Mouse (Mus musculus) embryo, embryonic 10 days (tissue): Measurements from ENCODE around the gene Elp4.

Source experiments
- DNase-seq: peaks from one replicate; pipeline ENCODE4 v3.0.0-alpha.2; 2015; ENCODE audit warnings: low spot score

Gene Elp4

DNA sequence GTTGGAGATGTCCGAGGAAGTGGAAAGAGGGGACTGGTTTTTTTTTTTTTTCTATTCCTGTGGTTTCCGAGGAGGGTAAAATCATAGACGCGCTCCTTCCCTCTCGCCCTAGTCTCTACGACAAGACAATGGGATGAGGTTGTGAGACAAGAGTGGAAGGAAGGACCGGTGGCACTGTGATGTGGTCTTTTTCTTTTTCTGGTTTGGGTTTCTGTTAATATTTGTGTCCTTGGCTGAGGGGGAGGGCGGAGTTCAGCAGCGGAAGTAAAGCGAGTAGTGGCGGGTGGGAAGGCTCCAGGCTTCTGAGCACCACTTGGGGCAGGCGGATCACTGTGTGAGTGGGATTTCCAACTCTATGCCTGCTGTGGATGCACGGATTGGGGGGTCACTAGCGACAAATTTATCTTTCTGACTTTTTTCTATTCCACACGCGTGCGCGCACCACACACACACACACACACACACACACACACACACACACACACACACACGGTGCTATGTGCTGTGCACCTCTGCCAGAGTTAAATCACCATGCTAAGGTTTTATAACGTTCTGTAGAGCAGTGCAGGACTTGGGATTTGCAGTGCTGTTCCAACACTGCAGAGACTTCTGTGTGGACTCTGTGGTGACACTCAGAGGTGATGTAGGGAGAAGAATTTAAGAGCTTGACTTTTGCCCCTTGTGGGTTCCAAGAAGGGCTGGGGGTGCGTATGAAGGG, 221.6 kb downstream of the Elp4 start:
- DNase-seq: no peak

DNA sequence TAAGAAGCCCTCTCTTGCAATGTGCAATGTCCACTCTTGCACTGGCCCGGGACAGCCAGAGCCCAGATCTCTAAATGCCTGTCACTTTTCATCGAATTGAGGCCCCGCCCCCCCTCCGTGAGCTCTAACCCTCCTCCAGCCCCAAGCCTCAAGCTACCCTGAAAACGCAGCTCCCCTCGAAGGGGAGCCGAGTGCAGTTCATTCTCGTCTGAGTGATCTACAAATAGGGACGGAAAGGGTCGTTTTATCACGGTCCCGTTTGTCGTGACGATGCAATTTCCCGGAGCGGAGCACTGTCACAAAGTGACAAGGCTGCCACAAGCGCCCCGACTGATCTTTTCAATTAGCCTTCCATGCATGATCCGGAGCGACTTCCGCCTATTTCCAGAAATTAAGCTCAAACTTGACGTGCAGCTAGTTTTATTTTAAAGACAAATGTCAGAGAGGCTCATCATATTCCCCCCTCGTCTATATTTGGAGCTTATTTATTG, 222.3 kb downstream of the Elp4 start:
- no peak for DNase-seq

DNA sequence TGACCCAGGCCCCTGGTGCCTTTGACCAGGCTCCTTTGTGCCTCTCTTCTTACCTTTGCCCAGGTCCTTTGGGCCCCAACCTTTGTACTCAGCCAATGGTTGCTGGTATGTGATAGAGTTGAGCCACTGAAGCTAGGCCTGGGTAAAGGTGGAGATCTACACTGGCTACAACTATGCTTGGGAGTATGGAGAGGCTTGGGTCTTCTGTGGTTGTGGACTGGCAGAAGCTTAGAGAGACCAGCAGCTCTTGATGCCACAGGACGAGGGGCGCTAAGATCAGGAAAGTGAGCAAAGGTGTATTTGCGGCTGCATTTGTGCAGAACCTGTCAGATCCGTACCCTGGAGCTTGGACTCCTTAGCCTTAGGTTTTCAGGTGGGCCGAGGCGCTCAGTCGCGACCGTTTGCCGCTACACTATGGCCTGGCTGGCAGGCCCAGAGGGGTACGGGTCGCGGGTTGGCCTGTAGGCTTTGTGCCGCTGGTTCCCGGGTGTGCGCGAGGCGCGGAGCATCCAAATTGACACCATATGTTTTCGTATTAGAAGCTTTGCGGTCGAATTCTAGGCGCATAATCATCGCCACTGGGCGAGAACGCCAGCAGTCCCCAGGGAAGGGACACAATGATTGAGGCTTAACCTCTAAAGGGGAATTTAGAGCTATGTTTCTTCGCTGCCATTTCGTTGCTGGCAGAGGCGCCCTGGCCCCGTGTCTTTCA, 223.2 kb downstream of the Elp4 start:
- DNase-seq: no peak

DNA sequence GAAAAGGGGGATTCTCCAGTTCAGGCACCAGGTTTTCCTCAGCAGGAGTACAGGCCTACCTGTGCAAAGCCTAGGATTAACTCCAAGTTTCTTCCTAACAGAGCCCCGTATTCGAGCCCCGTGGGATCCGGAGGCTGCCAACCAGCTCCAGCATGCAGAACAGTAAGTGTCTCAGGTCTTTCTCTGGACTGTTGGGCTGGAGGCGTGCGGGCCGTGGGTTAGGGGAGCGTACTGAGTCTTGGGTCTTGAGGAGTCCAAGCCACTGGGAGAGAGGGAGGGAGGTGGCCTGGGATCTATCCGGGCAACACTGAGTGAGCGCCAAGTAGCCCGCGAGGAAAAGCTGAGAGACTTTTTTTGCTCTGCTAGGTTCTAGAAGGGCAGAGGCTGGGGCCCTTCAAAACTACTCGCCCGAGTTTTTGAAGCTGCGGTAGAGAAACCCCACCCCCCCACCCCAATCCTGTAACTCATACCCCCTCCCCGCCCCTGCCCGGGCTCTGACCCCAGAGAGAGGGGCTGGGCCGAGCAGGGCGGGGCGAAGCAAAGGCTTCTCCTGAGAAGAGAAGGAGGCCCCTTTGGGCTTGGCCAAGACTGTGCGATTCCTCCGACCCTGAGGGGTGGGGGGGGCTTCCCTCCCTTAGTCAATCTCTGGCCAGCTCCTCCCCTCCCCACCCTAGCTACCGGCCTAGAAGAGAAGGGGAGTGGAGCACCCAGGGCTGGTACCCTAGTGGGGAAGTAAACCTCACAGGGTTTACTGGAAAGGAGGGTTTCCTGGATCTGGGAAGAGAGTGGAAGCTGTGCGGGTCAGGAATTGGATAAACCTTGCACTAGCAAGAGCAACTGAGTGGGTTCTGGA, 224.0 kb downstream of the Elp4 start:
- DNase-seq: peak; percentile 57

DNA sequence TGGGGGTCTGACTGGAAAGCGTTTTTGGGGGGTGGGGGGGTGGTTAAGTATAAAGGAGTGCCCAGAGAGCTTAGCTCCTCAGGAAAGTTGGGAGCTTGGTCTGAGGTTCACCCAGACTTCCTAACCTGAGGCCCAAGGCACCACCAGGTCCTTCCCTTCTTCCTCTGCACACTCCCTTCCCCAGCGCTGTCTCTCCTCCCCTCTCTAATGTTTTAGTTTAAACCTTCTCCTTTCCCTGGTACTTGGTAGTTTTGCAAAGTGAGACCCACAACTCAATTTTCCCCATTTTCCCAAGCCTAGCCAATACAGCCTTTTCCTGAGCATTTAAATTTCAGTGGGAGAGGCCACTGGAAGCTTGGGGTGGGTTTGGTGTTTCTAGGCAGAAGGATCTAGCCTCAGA, 225.0 kb downstream of the Elp4 start:
- DNase-seq: no peak

DNA sequence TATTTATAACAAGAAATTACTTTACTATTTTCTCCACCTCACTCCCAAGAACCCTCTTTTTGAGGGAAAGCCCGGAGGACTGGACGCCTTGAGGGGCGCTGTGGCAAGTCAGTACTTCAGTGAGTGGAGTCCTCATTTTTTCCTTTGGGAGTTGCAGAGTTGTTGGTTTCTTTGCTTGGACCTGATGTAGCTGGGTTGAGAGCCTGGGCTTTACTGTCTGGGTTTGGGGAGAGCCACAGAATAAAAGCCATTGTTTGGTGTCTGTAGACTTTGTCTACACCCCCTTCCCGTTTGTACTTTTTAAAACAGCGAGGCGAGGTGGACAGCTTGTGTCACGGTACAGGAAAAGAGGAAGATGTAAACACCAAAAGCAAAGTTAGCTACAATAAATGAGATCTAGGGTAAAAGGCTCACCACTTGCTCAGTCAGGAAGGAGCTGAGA, 225.5 kb downstream of the Elp4 start:
- DNase-seq: no peak

DNA sequence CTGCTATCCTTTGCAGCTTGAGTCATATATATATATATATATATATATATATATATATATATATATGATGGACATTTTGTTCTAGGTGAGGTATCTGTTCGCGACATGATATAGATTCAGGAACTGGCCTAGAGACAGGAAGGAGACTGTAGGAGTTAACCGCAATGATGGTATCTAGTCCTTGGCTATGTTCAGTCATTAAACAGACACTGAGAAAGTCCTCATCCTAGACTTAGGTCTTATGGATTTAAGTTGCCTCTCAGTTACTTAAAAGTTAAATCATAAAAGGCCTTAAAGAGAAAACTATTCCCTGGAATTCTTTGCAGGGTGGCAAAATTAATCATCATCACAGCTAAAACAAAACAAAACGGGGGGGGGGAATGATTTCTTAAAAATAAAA, 226.1 kb downstream of the Elp4 start:
- DNase-seq: no peak

DNA sequence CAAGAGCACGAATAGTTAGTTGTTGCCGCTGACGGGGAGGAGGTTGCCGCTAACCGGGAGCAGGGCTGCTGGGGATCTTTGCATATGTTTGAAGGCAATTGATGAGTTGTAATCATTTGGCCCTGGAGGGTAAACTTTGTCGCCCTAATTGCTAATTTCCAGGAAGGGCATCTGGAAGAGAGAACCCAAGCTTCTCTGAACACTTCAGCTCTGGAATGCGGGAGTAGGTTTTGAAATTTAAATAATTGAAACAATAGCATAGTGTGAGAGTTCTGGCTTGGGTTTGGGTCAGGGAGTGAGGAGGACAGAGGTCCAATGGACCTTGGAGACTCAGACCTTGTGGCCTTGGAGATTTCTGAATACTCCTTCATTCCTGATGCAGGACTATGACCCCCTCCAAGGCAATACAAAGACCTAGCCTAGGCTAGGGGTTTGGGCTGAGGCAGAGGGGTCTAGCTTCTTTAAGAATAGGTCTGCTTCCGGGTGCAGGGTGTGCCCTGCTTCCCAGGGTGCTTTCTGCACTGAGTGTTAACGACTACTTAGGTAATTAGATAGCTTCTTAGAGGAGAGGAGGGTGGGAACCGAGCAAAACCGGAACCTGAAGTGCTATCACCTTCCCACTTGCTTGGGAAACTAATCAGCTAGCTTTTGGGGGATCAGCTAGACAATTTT, 226.8 kb downstream of the Elp4 start:
- DNase-seq: no peak

DNA sequence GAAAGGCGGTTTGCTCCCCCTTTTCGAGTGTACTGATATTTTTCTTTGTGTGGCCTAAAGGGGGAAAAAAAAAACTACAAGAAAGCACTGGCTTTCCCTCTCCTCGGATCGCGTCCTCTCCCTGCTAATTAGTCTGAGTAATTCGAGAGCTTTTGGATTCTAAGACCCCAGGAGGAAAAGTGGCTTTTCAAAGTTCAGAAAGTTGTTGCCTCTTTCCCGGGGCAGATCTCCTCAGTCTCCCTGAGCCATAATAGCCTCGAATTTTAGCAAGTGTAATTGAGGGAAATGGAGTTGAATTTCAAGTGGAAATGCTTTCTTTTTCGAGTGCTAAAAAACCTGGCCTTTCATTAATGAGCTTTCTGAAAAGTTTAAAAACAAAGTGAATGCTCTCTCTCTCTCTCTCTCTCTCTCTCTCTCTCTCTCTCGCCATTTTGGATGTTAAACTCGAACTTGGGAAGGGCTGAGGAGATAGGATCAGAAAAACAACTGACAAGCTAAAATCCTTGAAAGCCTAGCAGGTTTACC, 227.4 kb downstream of the Elp4 start:
- DNase-seq: no peak

DNA sequence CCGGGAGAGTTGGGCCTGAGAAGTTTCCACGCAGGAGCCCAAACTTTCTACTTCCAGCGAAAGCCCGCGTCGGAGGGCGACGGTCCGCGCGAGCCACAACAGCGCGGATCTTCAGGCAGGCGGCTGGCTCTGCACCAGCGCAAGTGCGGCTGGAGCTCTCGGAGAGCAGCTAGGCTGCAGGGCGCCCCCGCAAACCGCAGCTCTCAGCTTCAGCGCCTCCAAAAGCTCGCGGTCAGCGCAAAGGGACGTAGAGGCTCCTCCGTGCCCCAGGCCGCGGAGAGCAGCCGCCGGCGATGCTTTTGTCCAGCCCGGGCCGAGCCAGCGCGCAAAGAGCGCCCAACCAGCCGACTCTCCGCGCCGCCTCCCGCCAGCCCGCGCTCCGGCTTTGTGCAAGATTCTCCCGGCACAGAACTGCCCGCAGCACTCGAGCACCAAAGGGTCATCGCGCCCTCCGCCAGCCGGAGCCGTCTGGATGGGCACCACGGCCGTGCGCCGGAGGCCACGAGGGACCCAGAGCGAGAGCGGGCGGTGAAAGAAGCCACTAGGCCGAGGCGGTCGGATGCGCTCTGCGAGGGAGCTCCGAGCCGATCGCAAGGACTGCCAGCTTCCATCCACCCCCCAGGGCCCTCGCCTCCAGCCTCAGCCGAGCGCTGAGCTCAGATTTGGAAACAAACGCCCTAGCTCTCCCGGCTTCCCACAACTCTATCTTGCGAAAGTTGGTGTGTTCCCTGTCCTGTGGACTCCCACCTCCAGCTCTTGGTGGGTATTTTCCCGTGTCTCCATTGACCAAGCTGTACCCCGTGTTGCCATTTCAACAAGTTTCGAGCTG, 228.1 kb downstream of the Elp4 start:
- DNase-seq: peak; percentile 65

DNA sequence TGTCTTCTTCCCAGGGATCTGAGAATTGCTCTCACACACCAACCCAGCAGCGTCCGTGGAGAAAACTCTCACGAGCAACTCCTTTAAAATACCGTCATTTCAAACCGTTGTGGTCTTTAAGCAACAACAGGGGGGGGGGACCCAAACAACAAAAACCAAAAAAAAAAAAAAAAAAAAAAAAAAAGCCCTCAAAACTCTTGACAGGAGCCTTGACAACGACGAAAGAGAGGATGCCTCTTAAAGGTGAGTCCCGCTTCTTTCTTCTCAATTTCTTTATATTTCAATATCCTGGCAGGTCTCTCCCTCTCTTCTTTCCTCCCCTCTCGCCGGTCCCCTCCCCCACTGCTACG, 228.7 kb downstream of the Elp4 start:
- no peak for DNase-seq

DNA sequence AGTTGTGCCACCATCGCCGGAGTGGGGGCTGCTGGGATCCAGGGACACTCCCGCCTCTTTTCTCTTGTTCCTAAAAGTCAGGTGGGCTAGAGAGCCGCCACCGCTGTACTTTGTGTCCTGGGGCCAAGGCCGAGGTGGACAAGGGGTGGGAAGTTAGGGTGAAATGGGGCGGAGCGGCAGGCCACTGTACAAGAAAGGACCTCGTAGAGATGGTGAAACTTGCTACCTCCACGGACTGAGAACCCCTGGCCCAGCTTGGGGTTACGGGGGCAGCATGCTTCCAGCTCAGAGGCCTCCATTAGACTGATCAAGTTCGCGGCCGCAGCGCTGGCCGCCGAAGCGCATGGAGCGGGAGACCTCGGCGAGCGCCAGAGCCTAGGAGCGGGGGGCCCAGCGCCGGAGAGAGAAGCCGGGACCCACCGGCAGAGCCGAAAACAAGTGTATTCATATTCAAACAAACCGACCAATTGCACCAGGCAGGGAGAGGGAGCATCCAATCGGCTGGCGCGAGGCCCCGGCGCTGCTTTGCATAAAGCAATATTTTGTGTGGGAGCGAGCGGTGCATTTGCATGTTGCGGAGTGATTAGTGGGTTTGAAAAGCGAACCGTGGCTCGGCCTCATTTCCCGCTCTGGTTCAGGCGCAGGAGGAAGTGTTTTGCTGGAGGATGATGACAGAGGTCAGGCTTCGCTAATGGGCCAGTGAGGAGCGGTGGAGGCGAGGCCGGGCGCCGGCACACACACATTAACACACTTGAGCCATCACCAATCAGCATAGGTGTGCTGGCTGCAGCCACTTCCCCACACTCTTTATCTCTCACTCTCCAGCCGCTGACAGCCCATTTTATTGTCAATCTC, 229.3 kb downstream of the Elp4 start:
- peak; percentile 93 for DNase-seq

DNA sequence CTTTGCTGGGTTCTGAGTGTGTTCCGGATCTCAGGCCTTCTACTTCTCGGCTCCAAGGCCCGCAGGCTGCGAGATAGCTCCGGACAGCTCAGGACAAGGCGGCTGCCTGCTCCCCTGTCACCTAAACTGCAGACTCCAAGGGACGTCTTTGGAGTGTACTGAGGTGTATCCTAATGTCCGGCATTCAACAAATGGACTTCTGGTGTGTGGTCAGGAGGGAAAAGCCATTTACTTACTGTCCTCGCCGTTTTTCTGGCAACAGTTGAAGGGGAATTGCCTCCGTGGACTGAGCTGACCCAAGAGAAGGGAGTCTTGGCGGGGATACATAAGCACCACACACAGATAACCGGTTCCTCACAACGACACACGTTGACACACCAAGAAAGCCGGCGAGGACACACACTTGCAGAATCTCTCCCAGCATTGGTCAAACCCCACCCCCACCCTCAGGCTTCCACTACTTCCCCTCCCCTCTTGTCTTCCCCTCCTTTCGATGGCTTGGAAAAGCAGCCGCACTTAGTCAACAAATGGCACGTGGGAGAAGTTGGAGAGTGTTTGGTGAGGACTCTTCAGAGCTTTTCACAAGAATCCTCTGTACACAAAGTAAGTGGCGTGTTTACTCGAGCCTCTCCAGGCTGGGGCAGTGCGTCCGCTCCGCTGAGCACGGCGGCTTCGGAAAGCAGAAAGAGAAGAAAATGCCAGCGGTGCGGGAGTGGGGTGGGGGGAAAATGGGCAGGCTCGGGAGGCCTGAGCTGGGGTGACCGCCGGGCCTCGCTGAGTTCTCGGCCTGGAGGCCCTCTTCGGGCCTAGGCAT, 230.1 kb downstream of the Elp4 start:
- no peak for DNase-seq

DNA sequence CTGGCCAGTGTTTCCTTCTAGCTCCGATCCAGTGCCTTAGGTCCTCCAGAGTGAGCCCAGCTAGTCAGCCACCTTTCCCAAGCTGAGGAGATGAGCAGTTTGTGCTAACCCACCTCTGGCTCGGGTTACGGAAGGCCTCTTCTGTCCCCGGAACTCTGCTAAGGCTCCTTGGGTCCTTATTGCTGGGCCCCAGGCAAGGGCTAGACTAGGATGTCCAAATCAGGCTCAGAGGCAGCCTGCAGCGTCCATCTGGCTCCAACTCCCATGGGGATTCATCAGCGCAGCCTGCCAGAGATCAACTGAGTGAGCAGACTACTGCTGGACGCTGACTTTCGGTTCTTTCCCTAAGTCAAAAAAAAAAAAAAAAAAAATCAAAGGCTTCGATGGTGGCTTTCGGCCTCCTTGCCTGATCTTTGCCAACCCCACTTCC, 230.7 kb downstream of the Elp4 start:
- no peak for DNase-seq

DNA sequence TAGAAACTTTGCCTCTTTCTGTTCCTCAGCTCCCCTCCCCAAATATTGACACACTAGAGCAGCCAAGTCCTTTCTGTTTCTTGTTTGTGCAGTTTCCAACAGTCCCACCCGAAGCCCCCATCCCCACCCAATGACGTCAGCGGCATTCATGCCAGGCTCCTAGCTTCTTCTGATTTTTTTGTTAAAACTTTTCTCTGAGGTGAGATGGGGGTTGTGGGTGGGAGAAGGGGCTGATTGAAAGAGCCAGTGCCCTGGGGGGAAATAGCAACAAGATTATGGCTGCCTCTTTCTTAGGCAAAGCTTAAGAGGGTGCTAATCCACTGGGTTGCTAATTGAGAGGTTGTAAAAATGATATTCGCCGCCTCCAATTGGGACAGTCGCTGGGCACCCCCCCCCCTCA, 231.3 kb downstream of the Elp4 start:
- DNase-seq: no peak

DNA sequence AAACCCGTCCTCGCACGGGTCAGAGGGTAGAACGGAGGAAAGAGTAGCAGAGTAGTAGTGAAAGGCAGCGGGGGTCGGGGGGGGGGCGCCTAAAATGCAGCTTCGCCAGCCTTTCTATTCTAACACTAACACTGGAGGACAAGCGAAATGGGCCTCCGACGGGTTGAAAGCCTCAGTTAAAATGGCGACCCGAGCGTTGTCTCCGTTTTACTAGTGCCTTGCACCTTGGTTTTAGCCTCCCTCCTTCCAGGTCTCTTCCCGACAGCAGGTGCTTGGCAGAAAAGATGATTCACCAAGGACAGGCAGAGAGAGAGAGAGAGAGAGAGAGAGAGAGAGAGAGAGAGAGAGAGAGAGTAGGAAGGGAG, 231.8 kb downstream of the Elp4 start:
- no peak for DNase-seq

DNA sequence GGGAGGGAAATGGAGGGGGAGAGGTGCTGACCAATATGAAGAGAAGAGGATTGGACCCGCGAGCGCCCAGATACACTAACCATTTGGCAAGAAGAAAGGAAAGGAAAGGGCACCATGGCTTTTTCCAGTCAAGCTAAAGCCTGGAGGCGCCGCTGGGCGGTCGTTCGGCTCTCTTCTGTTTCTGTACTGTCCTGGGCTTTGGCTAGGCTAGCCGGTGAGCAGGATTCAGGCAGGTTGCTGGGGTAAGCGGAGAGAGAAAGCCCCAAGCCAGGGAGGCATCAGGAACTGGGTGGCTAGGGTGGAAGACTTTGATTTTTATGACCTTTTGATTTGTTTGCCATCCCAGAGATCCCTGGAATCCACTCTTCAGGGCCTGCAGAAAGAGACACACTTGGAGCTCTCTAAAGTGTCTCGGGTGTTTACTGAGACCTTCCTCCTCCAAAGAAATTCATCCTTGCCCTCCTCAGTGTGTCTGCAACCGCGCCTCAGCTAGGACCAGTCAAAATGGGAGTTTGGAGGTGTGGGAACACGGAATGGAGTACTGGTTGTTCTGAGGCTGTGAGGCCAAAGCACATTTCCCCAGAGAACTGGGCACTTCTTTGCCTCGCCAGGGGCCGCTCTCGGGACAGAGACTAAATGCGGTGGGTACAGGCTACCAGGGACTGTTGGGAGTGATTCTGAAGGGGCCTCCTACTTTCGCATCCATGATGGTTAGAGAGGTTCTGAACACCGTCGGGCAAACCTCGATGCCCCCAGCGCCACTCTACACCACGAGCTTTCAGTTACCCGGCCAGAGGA, 232.4 kb downstream of the Elp4 start:
- no peak for DNase-seq

DNA sequence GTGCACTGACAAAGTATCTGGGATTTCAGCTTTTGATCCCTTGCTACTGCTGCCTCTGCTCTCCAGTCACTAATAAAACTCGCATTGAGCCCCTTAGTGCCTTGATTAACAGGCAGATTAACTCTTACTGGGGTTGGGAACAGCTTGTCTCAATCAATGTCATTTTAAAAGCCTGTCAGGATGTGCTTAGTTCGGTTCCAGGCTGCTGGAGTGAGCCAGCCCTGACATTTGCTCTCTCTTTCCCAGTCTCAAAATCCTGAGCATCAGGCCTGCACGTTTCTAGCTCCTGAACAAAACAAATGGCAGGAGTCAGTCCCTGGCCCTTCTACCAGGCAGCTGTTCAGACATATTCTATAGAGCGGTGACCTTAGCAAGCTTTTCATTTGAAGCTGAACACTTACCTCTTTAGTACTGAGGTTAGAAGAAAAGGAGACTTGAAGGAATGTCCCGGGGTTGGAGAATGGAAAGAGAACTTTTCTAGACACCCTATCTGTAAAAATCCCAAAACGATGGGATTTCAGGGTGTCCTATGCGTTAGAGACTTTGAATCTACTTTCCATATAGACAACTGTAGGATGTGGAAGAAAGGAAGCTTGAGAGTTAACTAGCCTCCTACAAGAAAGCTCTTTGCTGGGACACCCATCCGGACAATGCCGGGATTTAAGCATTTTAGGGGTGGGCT, 233.1 kb downstream of the Elp4 start:
- DNase-seq: no peak
